Mouse (Mus musculus) embryonic facial prominence, embryonic 12.5 days (tissue): ENCODE measurements around the gene Abcg4. TPM values are rescaled to one million over a fixed set of nuclear protein-coding genes. Genes with fewer than 3 reads are reported as not detected.
"Not testable (repeated sequence)": the region's sequence is repeated elsewhere in the genome, so short reads cannot be mapped to it uniquely, and the experiment has no call there.

ENCODE experiments used
- ATAC-seq: fragments of 200-750 bp; cut with Nextera tagmentation; 2 replicates; pipeline ENCODE4 v1.8.0; 2017; ENCODE audit not compliant: insufficient number of reproducible peaks, insufficient read depth, low FRiP score, low TSS enrichment
- H3K27ac ChIP-seq: fragments of 300-500 bp; sonication (generic); 2 replicates; pipeline ENCODE4 v1.5.1; 2016; ENCODE audit warnings: mild to moderate bottlenecking
- H3K27me3 ChIP-seq: fragments of 300-500 bp; sonication (generic); 2 replicates; pipeline ENCODE4 v1.6.1; 2016; ENCODE audit warnings: mild to moderate bottlenecking, moderate library complexity
- H3K36me3 ChIP-seq: fragments of 300-500 bp; sonication (generic); 2 replicates; pipeline ENCODE4 v1.6.1; 2016; ENCODE audit warnings: mild to moderate bottlenecking
- H3K4me1 ChIP-seq: fragments of 300-500 bp; sonication (generic); 2 replicates; pipeline ENCODE4 v1.6.1; 2016
- H3K4me2 ChIP-seq: fragments of 300-500 bp; sonication (generic); replicated peaks from 2 replicates; pipeline ENCODE4 v1.6.1; 2016; ENCODE audit warnings: mild to moderate bottlenecking, moderate library complexity
- H3K4me3 ChIP-seq: fragments of 300-500 bp; sonication (generic); 2 replicates; pipeline ENCODE4 v1.5.1; 2016; ENCODE audit warnings: mild to moderate bottlenecking
- H3K9ac ChIP-seq: fragments of 300-500 bp; sonication (generic); 2 replicates; pipeline ENCODE4 v1.6.1; 2016; ENCODE audit warnings: mild to moderate bottlenecking, moderate library complexity
- H3K9me3 ChIP-seq: fragments of 300-500 bp; sonication (generic); 2 replicates; pipeline ENCODE4 v1.6.1; 2016; ENCODE audit warnings: mild to moderate bottlenecking, moderate library complexity
- WGBS: fragments of 180-500 bp; shearing (Covaris S2); methylation state at CpG from one replicate; pipeline ENCODE4 v1.1.7; 2016; 5-methylcytosine and 5-hydroxymethylcytosine counted together
- polyA plus RNA-seq: library from polyadenylated mRNA; unstranded; fragments of >200 nt; fragmentation: Nextera tagmentation; extraction: Ambion mirVana; gene quantifications from 2 replicates; pipeline ENCODE4 v1.2.1, GENCODE M21; 2016

Abcg4 gene
- polyA plus RNA-seq, 1 experiment from 2014 or later = 5.9 TPM

DNA sequence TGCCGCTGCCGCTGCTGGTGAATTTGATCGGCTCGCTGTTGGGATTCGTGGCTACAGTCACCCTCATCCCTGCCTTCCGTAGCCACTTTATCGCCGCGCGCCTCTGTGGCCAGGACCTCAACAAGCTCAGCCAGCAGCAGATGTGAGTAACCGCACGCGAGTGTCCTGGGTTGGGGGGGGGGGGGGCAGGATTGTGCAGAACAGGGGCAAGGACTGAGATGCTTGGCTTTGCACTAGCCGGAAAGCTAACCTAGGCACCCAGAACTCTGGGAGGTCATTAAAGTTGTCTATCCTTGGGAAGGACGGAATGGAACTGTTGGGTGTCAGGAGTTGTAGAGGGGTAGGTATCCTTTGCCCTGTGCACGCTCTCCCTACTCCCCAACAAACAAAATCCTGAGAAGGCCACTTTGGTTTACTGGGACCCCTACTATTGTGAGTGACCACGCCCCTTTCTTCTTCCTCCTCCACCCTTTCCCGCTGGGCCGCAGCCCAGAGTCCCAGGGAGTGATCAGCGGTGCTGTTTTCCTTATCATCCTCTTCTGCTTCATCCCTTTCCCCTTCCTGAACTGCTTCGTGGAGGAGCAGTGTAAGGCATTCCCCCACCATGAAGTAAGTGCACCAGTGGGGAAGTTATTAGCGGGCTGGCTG lies 38.8 kb upstream of the Abcg4 start:
- Histone ChIP-seq H3K36me3 (peaks cover 30% of the 10 kb centered on the region), H3K9me3 (no peaks in the 10 kb centered on the region), H3K4me3 (peak overlapping the region; percentile 73), H3K4me1 (peaks cover 12% of the 10 kb centered on the region), H3K27ac (peak overlapping the region; percentile 90), H3K27me3 (no peaks in the 10 kb centered on the region), H3K9ac (peak overlapping the region; percentile 91), H3K4me2 (peak overlapping the region; percentile 62)
- under 1% methylated on average over 22 of the region's 22 CpGs for WGBS
- peak; percentile 74 for ATAC-seq

DNA sequence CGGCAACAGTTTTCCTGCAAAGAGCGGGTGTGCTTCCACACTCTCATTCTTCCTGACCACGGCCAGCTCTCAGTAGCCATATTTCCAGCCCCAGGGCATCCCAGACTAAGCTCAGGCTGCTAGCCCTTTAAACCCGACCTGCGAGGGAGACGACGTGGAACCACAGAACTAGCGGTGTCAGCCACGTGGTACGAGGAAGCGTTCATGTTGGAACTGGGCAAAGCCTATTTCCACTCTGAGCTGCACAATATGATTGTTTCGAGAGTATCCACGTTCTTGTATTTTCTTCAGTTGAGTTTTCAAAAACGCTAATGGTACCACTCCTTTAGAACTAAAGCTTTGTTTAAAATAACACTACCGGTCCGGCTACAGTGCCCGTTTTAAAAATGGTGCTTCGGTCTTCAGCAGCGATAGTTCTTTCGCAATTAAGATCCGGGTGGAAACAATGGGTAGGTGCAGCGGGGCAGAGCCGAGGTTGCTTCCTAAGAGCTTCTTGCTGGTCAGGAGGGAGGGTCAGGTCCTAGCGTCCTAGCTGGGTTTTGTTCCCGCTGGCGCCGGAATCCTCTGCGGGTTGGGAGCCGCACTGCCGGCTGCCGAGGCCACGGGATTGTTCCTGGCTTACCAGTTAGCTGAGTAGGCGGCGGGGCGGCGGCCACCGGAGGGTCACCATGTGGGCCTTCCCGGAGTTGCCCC lies 38.1 kb upstream of the Abcg4 start:
- Histone ChIP-seq H3K4me1 (peaks cover 12% of the 10 kb centered on the region), H3K4me3 (peak overlapping the region; percentile 73), H3K9ac (peak overlapping the region; percentile 91), H3K27me3 (no peaks in the 10 kb centered on the region), H3K36me3 (peaks cover 24% of the 10 kb centered on the region), H3K27ac (peak overlapping the region; percentile 90), H3K9me3 (no peaks in the 10 kb centered on the region), H3K4me2 (peak overlapping the region; percentile 62)
- WGBS = under 1% methylated on average over 38 of the region's 38 CpGs
- ATAC-seq = peak; percentile 80; the same call in 1 of the 2 replicates

DNA sequence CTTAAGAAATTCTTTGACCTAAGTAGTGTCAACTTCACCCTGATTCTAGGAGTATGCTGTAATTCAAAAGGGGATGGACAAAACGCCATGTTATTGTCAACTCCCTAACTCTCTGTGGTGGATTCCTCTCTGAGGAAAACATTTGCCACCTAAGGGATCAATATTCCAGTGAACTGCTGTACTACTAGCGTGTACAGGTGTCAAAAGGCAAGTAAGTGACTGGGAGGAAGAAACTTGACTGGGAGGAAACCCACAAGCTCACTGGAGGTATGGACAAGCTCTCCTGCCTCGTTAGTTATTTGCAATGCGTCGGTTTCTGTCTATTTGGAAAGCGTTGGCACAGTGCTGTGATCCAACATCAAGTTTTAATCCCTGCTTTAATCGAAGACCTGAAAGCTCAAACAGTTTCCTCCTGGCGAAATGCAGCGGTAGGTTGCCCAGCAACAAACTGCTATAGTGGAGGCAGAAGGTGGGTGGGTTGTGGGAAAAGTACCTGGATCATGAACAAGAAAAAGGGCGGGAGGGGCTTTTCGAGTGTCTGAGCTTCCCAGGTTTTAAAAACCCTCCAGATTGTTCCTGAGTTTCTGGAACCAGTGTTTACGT lies 37.5 kb upstream of the Abcg4 start, which contains the start of gene Dpagt1:
Gene Dpagt1, plus strand, starts transcription at position 252 of the 603 bp plus-strand sequence.
- 5% methylated on average over 12 of the region's 12 CpGs for WGBS

DNA sequence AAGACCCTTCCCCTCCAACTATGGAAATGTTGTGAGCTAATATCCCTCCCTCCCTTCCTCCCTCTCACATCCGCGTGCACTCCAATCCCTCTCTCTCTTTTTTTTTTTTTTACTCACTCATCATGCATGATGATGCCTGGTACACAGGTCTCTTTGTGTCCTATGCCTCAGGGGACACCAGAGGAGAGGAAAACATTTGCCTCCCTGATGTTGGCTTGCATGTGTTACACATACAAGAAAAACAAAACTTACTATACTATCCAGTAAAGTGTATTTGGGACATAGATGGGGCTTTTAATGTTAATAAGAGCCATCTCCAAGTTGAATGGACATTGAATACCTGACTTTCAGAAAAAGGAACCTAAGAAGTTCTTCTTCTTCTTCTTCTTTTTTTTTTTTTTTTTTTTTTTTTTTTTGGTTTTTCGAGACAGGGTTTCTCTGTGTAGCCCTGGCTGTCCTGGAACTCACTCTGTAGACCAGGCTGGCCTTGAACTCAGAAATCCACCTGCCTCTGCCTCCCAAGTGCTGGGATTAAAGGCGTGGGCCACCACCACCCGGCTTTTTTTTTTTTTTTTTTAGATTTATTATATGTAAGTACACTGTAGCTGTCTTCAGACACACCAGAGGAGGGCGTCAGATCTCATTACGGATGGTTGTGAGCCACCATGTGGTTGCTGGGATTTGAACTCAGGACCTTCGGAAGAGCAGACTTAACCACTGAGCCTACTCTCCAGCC lies 36.8 kb upstream of the Abcg4 start:
- Histone ChIP-seq H3K4me3 (peak overlapping the region; percentile 73; the same call in 1 of the 2 replicates), H3K4me2 (peak overlapping the region; percentile 62), H3K4me1 (peaks cover 16% of the 10 kb centered on the region), H3K36me3 (peaks cover 13% of the 10 kb centered on the region), H3K27ac (peak overlapping the region; percentile 90; the same call in 1 of the 2 replicates)
- not testable (repeated sequence) for H3K27me3 ChIP-seq, ATAC-seq, H3K9me3 ChIP-seq, H3K9ac ChIP-seq
- WGBS = 71% methylated on average over 7 of the region's 8 CpGs

More for the DNA sequence above, 37.5 kb upstream of the Abcg4 start, which contains the start of gene Dpagt1:
- 0 out of 2 replicates have a peak, but pooled peaks have one; percentile 37 for ATAC-seq
- peak within 1 kb of the TSS; percentile 62 for H3K4me2 ChIP-seq
- H3K9me3 ChIP-seq = no peaks in the 10 kb centered on the region
- no peaks in the 10 kb centered on the region for H3K27me3 ChIP-seq
- peak within 1 kb of the TSS; percentile 91 for H3K9ac ChIP-seq
- peak within 1 kb of the TSS; percentile 73 for H3K4me3 ChIP-seq
- H3K4me1 ChIP-seq = peaks cover 13% of the 10 kb centered on the region
- peak within 1 kb of the TSS; percentile 90 for H3K27ac ChIP-seq
- H3K36me3 ChIP-seq = peaks cover 19% of the 10 kb centered on the region

DNA sequence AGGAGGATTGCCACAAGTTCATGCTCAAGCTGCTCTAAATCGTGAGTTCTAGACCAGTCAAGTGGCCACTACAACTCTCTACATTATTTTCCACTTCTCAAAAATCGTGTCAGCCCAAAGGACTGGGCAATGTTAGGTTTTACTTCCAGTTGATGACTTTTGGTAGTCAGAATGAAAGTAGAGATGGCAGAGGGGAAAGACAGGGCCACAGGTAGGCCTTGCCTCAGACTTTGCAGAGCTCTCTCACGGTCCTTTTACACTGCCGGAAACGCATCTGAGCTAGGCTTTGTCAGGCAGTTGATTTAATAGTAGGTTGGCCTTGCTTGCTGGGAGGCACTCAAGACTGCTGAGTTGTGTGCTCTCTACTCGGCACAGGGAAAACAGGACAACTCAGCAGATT lies 35.7 kb upstream of the Abcg4 start:
- H3K27me3 ChIP-seq = no peaks in the 10 kb centered on the region
- no peak overlapping the region for H3K4me2 ChIP-seq
- 81% methylated on average over 6 of the region's 6 CpGs for WGBS
- peaks cover 20% of the 10 kb centered on the region for H3K4me1 ChIP-seq
- H3K36me3 ChIP-seq = 0 out of 2 replicates have a peak, but pooled peaks cover 4% of the 10 kb centered on the region
- no peak for ATAC-seq
- no peaks in the 10 kb centered on the region for H3K9me3 ChIP-seq
- no peak overlapping the region for H3K27ac ChIP-seq
- H3K4me3 ChIP-seq = no peak overlapping the region
- no peak overlapping the region for H3K9ac ChIP-seq

DNA sequence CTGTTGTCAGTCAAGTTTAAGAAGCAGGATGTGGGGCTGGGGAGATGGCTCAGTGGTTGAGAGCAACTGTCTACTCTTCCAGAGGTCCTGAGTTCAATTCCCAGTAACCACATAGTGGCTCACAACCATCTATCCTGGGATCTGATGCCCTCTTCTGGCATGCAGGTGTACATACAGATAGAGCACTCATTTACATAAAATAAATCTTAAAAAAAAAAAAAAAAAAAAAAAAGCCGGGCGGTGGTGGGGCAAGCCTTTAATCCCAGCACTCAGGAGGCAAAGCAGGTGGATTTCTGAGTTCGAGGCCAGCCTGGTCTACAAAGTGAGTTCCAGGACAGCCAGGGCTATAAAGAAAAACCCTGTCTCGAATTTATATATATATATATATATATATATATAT lies 35.2 kb upstream of the Abcg4 start:
- WGBS = 92% methylated on average over 4 of the region's 4 CpGs
- not testable (repeated sequence) for H3K36me3 ChIP-seq, H3K9ac ChIP-seq, ATAC-seq, H3K27me3 ChIP-seq, H3K27ac ChIP-seq, H3K9me3 ChIP-seq, H3K4me2 ChIP-seq, H3K4me3 ChIP-seq
- peaks cover 24% of the 10 kb centered on the region for H3K4me1 ChIP-seq

DNA sequence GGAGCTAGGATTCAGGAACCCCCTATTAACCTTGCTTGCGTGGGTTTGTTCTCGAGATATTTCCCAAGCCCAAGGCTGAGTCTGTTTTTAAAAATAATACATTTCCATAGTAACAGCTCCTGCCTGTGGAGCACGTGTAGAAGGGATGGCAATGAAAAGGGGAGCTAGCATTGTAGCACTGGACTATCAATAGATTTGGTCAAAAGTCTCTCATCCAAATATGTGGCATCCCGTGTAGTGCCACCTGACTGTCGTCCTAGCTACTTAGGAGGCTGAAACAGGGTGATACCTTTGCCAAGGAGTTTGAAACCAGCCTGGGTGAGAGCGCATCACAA lies 32.4 kb upstream of the Abcg4 start:
- peak overlapping the region; percentile 91 for H3K4me3 ChIP-seq
- H3K27ac ChIP-seq = 0 out of 2 replicates have a peak overlapping the region, but pooled peaks have one; percentile 58
- WGBS = 20% methylated on average over 6 of the region's 6 CpGs
- H3K4me2 ChIP-seq = peak overlapping the region; percentile 92
- no peaks in the 10 kb centered on the region for H3K27me3 ChIP-seq
- peak; percentile 4; the same call in 1 of the 2 replicates for ATAC-seq
- peaks cover 21% of the 10 kb centered on the region for H3K4me1 ChIP-seq
- no peaks in the 10 kb centered on the region for H3K9me3 ChIP-seq
- peak overlapping the region; percentile 89; the same call in 1 of the 2 replicates for H3K9ac ChIP-seq
- H3K36me3 ChIP-seq = peaks cover 16% of the 10 kb centered on the region

DNA sequence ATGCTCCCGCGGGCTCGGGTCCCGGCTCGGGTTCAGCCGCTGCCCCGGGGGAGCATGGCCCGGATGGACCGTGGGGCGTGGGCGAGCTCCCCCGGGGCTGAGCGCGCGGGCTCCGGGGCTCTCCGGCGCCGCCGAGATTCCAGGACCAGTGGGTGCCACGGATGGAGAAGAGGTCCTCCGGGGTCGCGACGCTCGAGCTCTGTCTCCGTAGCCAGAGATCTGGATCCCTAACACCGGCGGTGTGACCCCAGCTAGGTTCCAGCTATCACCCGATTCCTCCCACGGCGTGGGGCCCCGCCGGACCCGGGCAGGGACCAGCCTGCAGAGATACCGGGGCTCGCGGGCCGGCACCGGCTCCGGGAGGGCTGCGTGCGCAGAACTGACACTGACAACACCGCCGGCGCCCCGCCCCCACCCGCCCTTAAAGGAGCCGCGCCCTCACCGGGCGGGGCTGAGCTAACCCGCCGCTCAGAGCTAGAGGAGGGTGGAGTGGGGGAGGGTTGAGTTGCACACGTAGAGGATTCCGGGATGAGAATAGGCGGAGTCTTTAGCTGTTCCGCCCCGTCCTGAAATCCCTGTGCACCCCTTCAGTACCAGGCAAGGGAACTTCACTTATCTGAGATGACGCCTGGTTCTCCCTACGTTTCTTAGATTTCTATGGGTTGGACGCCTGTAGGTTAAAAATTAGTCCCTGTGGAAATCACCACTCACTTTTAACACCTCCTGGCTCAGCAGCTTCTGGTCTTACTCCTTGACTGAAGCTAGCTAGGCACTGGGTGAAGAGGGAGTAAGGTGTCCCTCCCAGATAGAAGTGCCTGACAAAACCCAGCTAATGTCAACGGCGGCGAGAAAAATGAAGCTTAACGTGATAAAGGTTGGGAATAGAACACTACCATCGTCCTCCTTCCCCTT lies 31.7 kb upstream of the Abcg4 start, which contains the start of gene C2cd2l:
Gene C2cd2l, minus strand, starts transcription at position 399 of the 912 bp plus-strand sequence.
- H3K9ac ChIP-seq = peak within 1 kb of the TSS; percentile 89
- under 1% methylated on average over 67 of the region's 67 CpGs for WGBS
- peaks cover 22% of the 10 kb centered on the region for H3K36me3 ChIP-seq
- peak within 1 kb of the TSS; percentile 92 for H3K4me2 ChIP-seq
- peak within 1 kb of the TSS; percentile 58; the same call in 1 of the 2 replicates for H3K27ac ChIP-seq
- H3K9me3 ChIP-seq = no peaks in the 10 kb centered on the region
- H3K4me1 ChIP-seq = peaks cover 19% of the 10 kb centered on the region
- H3K4me3 ChIP-seq = peak within 1 kb of the TSS; percentile 91
- ATAC-seq = peak; percentile 98
- no peaks in the 10 kb centered on the region for H3K27me3 ChIP-seq

DNA sequence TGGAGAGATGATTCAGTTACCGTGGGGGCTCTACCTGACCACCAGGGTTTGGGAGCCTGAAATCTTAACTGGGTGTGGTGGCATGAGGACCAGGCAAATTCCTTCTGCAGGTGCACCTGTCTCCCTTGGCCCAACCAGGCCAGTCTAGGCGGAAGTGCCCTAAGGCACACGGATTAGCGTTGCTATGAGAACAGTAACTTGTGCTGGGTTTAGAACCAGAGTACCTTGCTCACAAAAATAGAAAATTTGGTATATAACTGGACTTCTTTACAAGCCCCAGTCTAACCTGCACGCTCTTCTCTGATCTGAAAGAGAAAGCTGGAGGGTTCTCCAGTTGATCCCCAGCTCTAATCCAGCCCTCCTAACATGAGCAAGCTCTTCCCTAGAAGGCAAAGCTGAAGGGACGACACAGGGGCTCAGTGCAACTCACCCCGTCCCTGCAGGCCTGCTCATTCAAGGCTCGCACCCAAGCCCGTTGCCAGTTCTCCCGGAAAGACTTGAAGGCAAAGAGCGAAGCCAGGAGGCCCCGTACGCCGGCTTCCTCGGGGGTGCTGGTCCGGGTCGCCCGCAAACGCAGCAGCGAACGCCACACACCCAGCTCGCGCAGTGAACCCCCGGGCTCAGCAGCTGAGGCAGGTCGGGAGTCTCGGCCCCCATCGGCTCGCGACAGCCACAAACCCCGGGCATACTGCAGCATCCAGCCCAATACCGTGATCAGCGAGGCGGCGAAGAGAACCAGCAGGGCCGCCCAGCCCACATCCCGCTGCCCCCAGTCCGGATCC lies 30.9 kb upstream of the Abcg4 start:
- Histone ChIP-seq H3K4me3 (peak overlapping the region; percentile 91), H3K4me1 (peaks cover 19% of the 10 kb centered on the region), H3K4me2 (peak overlapping the region; percentile 92), H3K9me3 (no peaks in the 10 kb centered on the region), H3K27me3 (no peaks in the 10 kb centered on the region), H3K27ac (peak overlapping the region; percentile 57; the same call in 1 of the 2 replicates), H3K36me3 (peaks cover 30% of the 10 kb centered on the region), H3K9ac (peak overlapping the region; percentile 89)
- no peak for ATAC-seq
- 2% methylated on average over 37 of the region's 37 CpGs for WGBS

DNA sequence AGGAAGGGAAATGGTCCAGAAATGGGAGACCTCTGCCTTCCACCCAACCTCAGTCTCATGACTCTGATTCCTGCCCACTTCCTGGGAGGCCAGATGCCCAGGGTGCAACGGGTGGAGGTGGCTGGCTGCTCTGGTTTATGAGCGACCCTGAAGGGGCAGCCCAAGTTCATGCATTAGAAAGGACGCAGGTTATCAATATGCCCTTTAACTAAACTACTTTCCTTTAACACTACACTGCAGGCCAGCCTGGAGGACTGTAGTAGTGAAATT lies 30.3 kb upstream of the Abcg4 start:
- H3K9me3 ChIP-seq = no peaks in the 10 kb centered on the region
- 35% methylated on average over 3 of the region's 3 CpGs for WGBS
- ATAC-seq = no peak
- peak overlapping the region; percentile 92 for H3K4me2 ChIP-seq
- H3K27ac ChIP-seq = no peak overlapping the region
- H3K27me3 ChIP-seq = no peaks in the 10 kb centered on the region
- H3K4me3 ChIP-seq = peak overlapping the region; percentile 91
- H3K4me1 ChIP-seq = peaks cover 19% of the 10 kb centered on the region
- H3K36me3 ChIP-seq = peaks cover 35% of the 10 kb centered on the region
- no peak overlapping the region for H3K9ac ChIP-seq
